Mouse (Mus musculus) megakaryocyte, embryonic 14.5 days (primary cell): ENCODE measurements around the gene Lrpprc.

Source experiments
- FLI1 ChIP-seq: IDR thresholded peaks from 2 replicates; pipeline ENCODE4 v1.6.1; 2012; ENCODE audit warnings: low read length, inconsistent platforms, mixed read lengths
- GATA1 ChIP-seq: IDR thresholded peaks from 3 replicates; pipeline ENCODE4 v1.6.1; 2012; ENCODE audit warnings: mixed read lengths, low read length, inconsistent platforms, borderline replicate concordance

DNA sequence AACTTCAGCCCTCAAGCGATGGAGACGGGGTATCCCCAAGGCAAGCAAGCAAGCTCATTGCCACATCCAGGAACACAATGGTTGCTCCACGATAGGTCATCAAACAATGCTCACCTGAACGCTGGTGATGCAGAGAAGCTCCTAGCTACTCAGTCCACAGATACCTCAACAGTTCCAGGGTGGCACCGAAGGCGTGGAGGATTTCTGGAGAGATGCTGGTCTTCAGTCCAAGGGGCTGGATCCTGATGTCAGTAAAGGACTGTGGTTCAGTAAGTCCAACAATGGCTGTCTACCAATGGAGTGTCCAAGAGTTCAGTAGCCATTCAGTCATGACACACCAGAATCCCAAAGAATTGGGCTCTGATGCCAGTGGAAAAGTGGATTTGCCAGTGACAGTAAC lies 37.7 kb upstream of the Lrpprc start:
- no peak for TF ChIP-seq GATA1
- TF ChIP-seq FLI1 = no peak
